Mouse (Mus musculus) liver, adult 2 months (tissue): ENCODE data around the gene Kel.

Experiments
- CTCF ChIP-seq: fragments of 200-500 bp; IDR thresholded peaks from 2 replicates; pipeline ENCODE4 v1.5.1; 2011; ENCODE audit warnings: low read depth, low read length, control low read depth
- POLR2A ChIP-seq: fragments of 200-500 bp; IDR thresholded peaks from 2 replicates; pipeline ENCODE4 v1.6.1; 2011; ENCODE audit warnings: low read length, control low read depth; ENCODE audit not compliant: insufficient read depth; ENCODE audit errors: extremely low read depth

GRCm38 (mm10) chr6:41702928-41703327 lies 1.2 kb downstream of the Kel start:
- TF ChIP-seq CTCF, result no peak
- TF ChIP-seq POLR2A, result no peak
